Mouse (Mus musculus) right cerebral cortex, adult 18-20 months (tissue): ENCODE measurements around the gene Ranbp10.

ENCODE experiments used
- DNase-seq: peaks from one replicate; pipeline ENCODE4 v3.0.0; 2022; ENCODE audit warnings: mixed read lengths

The Ranbp10 gene

GRCm38 (mm10) chr8:105780298-105780697 is 46.9 kb downstream of the Ranbp10 start:
- DNase-seq: no peak

- no peak for DNase-seq
These were observed 49.3 kb downstream of the Ranbp10 start for GRCm38 (mm10) chr8:105777833-105778232.

- peak; percentile 72 for DNase-seq
These were observed 52.7 kb downstream of the Ranbp10 start for GRCm38 (mm10) chr8:105774498-105774897.

GRCm38 (mm10) chr8:105773441-105773861 is 53.7 kb downstream of the Ranbp10 start:
- DNase-seq: no peak

GRCm38 (mm10) chr8:105771398-105772175 is 55.6 kb downstream of the Ranbp10 start:
- DNase-seq: no peak

GRCm38 (mm10) chr8:105770609-105771008 is 56.5 kb downstream of the Ranbp10 start:
- no peak for DNase-seq

GRCm38 (mm10) chr8:105768485-105769257 is 58.5 kb downstream of the Ranbp10 start:
- DNase-seq: no peak

GRCm38 (mm10) chr8:105758277-105759108 is 68.7 kb downstream of the Ranbp10 start, which contains the start of gene Gfod2:
TSS of gene Gfod2 (minus strand) at chr8:105758664.
- DNase-seq: peak; percentile 97

- DNase-seq: no peak
These were observed 69.3 kb downstream of the Ranbp10 start for GRCm38 (mm10) chr8:105757796-105758276.

- no peak for DNase-seq
These were observed 72.5 kb downstream of the Ranbp10 start for GRCm38 (mm10) chr8:105754688-105755087.

- DNase-seq: no peak
These were observed 73.2 kb downstream of the Ranbp10 start for GRCm38 (mm10) chr8:105753916-105754315.

- DNase-seq: peak; percentile 28
These were observed 76.5 kb downstream of the Ranbp10 start for GRCm38 (mm10) chr8:105750606-105751005.

- DNase-seq: no peak
These were observed 83.8 kb downstream of the Ranbp10 start for GRCm38 (mm10) chr8:105743301-105743700.

- DNase-seq: no peak
These were observed 87.9 kb downstream of the Ranbp10 start for GRCm38 (mm10) chr8:105739216-105739615.

- DNase-seq: no peak
These were observed 95.0 kb downstream of the Ranbp10 start for GRCm38 (mm10) chr8:105732186-105732585.

- no peak for DNase-seq
These were observed 99.6 kb downstream of the Ranbp10 start for GRCm38 (mm10) chr8:105727397-105728124.

GRCm38 (mm10) chr8:105725726-105726125 is 101.4 kb downstream of the Ranbp10 start:
- DNase-seq: no peak

- DNase-seq: no peak
These were observed 104.3 kb downstream of the Ranbp10 start for GRCm38 (mm10) chr8:105722861-105723260.

- DNase-seq: no peak
These were observed 107.5 kb downstream of the Ranbp10 start for GRCm38 (mm10) chr8:105719637-105720036.
